Mouse (Mus musculus) midbrain, embryonic 12.5 days (tissue): ENCODE results near the gene Tbcb. TPM values are rescaled to one million over a fixed set of nuclear protein-coding genes. Genes with fewer than 3 reads are reported as not detected.
"Not testable (repeated sequence)": the region's sequence is repeated elsewhere in the genome, so short reads cannot be mapped to it uniquely, and the experiment has no call there.

ENCODE experiments used
- ATAC-seq: fragments of 200-750 bp; cut with Nextera tagmentation; 2 replicates; pipeline ENCODE4 v1.8.0; 2017; ENCODE audit warnings: low read depth, moderate TSS enrichment, moderate library complexity; ENCODE audit not compliant: low FRiP score
- H3K27ac ChIP-seq: fragments of 300-500 bp; sonication (generic); replicated peaks from 2 replicates; pipeline ENCODE4 v1.5.1; 2016; ENCODE audit warnings: mild to moderate bottlenecking
- H3K27me3 ChIP-seq: fragments of 300-500 bp; sonication (generic); 2 replicates; pipeline ENCODE4 v1.6.1; 2016; ENCODE audit warnings: mild to moderate bottlenecking
- H3K36me3 ChIP-seq: fragments of 300-500 bp; sonication (generic); 2 replicates; pipeline ENCODE4 v1.6.1; 2016
- H3K4me1 ChIP-seq: fragments of 300-500 bp; sonication (generic); 2 replicates; pipeline ENCODE4 v1.6.1; 2016
- H3K4me2 ChIP-seq: fragments of 300-500 bp; sonication (generic); replicated peaks from 2 replicates; pipeline ENCODE4 v1.6.1; 2016; ENCODE audit warnings: mild to moderate bottlenecking, moderate library complexity
- H3K4me3 ChIP-seq: fragments of 300-500 bp; sonication (generic); 2 replicates; pipeline ENCODE4 v1.5.1; 2016; ENCODE audit warnings: mild to moderate bottlenecking
- H3K9ac ChIP-seq: fragments of 300-500 bp; sonication (generic); replicated peaks from 2 replicates; pipeline ENCODE4 v1.6.1; 2016; ENCODE audit warnings: mild to moderate bottlenecking, moderate library complexity
- H3K9me3 ChIP-seq: fragments of 300-500 bp; sonication (generic); 2 replicates; pipeline ENCODE4 v1.6.1; 2016; ENCODE audit warnings: mild to moderate bottlenecking
- WGBS: fragments of 180-500 bp; shearing (Covaris S2); methylation state at CpG from one replicate; pipeline ENCODE4 v1.1.7; 2016; 5-methylcytosine and 5-hydroxymethylcytosine counted together
- polyA plus RNA-seq: library from polyadenylated mRNA; unstranded; fragments of >200 nt; fragmentation: Nextera tagmentation; extraction: Ambion mirVana; gene quantifications from 2 replicates; pipeline ENCODE4 v1.2.1, GENCODE M21; 2016

The Tbcb gene
- polyA plus RNA-seq, 1 experiment from 2014 or later: 259 TPM

DNA sequence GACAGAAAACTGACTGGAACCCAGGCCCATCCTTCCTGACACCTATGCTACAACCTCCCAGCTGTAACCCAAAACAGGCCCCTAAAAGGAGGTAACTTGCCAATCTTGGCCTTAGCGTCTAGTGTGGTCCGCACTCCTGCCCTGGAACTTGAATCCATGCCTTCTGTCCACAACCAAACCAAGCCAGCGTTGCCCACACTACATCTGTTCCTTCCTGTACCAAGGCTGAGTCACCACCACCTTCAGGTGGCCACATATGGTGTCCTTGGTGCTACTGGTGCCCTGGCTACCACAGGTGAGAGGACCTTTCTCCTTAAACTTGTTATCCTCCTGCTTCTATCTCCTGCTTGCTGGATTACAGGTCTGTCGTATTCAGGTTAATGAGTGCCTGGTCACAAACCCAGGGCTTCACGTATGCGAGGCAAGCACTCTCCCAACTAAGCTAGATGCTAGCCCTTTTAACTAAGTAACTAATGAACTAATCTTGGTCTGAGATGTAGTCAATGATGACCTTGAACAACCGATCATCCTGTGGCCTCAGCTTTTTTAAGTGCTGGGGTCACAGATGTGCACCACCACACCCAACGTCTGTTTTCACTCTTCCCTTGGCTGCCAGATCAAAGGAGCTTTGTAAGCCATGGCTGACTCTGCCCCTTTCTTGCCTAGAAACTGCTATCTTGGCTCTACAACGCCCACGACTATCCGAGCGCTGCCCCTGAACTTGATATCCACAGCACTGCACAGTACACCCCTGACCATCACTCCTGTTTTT is 43.5 kb downstream of the Tbcb start:
- Histone ChIP-seq H3K9me3 (no peaks in the 10 kb centered on the region), H3K4me2 (no peak overlapping the region), H3K36me3 (peaks cover 62% of the 10 kb centered on the region), H3K4me1 (peaks cover 20% of the 10 kb centered on the region), H3K9ac (no peak overlapping the region), H3K27me3 (no peaks in the 10 kb centered on the region), H3K27ac (no peak overlapping the region; the same call in 1 of the 2 replicates), H3K4me3 (no peak overlapping the region)
- no peak for ATAC-seq
- 87% methylated on average over 12 of the region's 12 CpGs for WGBS

DNA sequence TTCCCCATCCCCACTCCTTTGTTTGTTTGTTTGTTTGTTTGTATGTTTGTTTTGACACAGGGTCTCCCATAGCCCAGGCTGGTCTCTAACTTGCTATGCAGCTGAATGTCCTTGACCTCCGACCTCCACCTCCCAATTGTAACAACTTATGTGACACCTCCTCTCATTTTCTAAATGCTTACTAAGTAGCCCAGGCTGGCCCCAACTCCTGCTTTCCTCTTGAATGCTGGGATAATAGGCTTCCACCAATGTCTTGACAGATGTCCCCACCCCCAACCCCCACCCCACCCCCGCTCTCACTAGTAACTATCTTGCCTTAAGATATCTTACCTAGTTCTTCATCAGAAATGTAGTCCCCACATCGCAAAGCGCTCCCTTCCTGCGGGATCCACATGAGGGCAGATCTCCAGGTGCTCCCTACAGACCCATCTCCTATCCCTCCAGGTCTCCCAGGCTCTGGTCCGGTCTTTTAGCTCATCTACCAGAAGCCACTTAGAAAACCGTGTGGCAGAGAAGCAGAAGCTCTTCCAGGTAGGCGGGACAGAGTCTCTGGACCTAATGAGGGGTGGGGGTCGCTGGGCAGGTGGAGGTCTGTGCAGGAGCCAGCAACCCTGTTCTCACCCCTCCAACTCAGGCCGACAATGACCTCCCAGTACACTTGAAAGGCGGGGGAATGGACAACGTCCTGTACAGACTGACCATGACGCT is 47.3 kb downstream of the Tbcb start:
- H3K4me1 ChIP-seq: peaks cover 9% of the 10 kb centered on the region
- no peak for ATAC-seq
- H3K27ac ChIP-seq: no peak overlapping the region
- no peaks in the 10 kb centered on the region for H3K27me3 ChIP-seq
- H3K4me2 ChIP-seq: no peak overlapping the region
- WGBS: 74% methylated on average over 13 of the region's 13 CpGs
- no peak overlapping the region for H3K4me3 ChIP-seq
- no peak overlapping the region for H3K9ac ChIP-seq
- peaks cover 34% of the 10 kb centered on the region for H3K36me3 ChIP-seq
- no peaks in the 10 kb centered on the region for H3K9me3 ChIP-seq

DNA sequence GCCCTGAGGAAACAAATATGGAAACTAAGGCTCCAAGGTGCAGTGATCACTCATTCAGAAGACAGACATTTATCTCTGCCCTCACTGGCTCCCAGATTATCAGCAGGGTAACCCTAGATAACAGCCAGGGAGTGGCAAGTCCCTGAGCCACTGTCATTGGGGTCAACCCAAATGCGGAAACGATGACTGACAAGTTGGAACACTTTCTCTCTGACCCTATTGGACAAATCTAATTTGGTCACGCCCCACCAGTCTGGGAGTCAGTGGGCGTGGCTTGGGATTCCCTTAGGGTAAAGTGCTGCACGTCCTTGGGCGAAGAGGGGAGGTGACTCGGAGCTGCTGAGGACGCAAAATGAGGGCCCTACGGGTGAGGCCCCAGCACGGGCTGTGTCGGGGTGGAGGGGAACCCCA is 48.2 kb downstream of the Tbcb start, which contains the start of gene Cox7a1:
Gene Cox7a1 (plus strand): TSS at position 266 of the 411 bp plus-strand sequence.
- H3K9me3 ChIP-seq: no peaks in the 10 kb centered on the region
- 0 out of 2 replicates have a peak within 1 kb of the TSS, but pooled peaks have one; percentile 24 for H3K9ac ChIP-seq
- H3K4me2 ChIP-seq: peak within 1 kb of the TSS; percentile 47
- H3K27me3 ChIP-seq: no peaks in the 10 kb centered on the region
- H3K4me3 ChIP-seq: peak within 1 kb of the TSS; percentile 15; the same call in 1 of the 2 replicates
- peak; percentile 75 for ATAC-seq
- H3K36me3 ChIP-seq: peaks cover 31% of the 10 kb centered on the region
- H3K4me1 ChIP-seq: peaks cover 9% of the 10 kb centered on the region
- no peak within 1 kb of the TSS for H3K27ac ChIP-seq
- 2% methylated on average over 11 of the region's 11 CpGs for WGBS

DNA sequence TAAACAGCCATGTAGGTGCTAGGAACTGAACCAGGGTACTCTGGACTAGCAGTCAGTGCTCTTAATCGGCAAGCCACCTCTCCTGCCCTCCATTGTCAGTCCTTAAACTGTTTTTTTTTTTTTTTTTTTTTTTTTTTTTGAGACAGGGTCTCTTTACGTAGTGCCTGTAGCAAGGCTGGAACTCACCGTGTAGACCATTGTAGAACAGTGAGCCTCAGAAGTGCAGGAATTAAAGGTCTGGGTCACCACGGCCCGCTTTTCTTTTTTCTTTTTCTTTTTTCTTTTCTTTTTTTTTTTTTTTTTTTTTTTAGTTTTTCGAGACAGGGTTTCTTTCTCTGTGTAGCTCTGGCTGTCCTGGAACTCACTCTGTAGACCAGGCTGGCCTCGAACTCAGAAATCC is 48.9 kb downstream of the Tbcb start:
- not testable (repeated sequence) for H3K27me3 ChIP-seq, H3K4me3 ChIP-seq, H3K9me3 ChIP-seq, H3K4me1 ChIP-seq, ATAC-seq, H3K27ac ChIP-seq, H3K4me2 ChIP-seq, H3K9ac ChIP-seq
- WGBS: 61% methylated on average over 7 of the region's 7 CpGs
- H3K36me3 ChIP-seq: peaks cover 31% of the 10 kb centered on the region

DNA sequence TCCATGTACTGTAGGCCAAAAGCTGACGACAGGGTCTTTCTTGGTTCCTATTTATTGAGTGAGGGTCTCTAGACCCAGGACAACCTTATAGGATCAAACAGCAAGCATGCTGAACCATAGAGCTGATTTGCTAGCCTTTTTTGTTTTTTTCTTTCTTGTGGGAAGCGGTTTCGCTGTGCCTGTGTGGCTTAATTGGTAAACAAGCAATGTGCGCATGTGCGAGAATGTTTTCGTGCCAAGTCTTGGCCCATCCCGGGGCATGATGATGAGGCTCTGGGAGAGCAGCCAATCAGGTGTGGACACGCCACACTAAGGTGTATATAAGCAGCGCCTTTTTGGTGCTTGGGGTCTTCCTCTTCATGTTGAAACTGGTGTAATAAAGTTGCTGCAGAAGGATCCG is 50.1 kb downstream of the Tbcb start:
- not testable (repeated sequence) for H3K9ac ChIP-seq, ATAC-seq, H3K9me3 ChIP-seq, H3K27me3 ChIP-seq, H3K4me2 ChIP-seq, H3K27ac ChIP-seq, H3K4me3 ChIP-seq, H3K4me1 ChIP-seq
- WGBS: 92% methylated on average over 9 of the region's 10 CpGs
- H3K36me3 ChIP-seq: peaks cover 25% of the 10 kb centered on the region

DNA sequence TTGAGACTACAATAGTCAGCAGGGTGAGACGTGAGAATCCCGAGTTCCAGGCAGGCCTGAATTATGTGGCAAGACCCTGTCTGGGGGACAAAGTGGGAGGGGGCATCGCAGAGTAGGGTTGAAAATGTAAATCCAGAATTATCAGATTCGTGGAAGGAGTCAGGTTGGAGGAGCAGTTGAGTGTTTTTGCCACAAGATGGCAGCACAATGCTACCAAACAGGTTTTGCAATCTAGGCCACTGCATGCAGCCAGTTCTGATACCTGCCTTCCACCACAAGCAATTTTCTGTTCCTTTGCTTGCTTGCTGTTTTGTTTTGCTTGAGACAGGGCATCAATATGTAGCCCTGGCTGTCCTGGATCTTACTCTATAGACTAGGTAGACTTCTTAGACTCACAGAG is 50.8 kb downstream of the Tbcb start:
- 5% methylated on average over 4 of the region's 4 CpGs for WGBS
- no peak overlapping the region for H3K4me2 ChIP-seq
- no peak overlapping the region for H3K9ac ChIP-seq
- no peaks in the 10 kb centered on the region for H3K27me3 ChIP-seq
- ATAC-seq: no peak
- no peak overlapping the region for H3K27ac ChIP-seq
- H3K9me3 ChIP-seq: no peaks in the 10 kb centered on the region
- peaks cover 23% of the 10 kb centered on the region for H3K36me3 ChIP-seq
- no peak overlapping the region for H3K4me3 ChIP-seq
- peaks cover 9% of the 10 kb centered on the region for H3K4me1 ChIP-seq

DNA sequence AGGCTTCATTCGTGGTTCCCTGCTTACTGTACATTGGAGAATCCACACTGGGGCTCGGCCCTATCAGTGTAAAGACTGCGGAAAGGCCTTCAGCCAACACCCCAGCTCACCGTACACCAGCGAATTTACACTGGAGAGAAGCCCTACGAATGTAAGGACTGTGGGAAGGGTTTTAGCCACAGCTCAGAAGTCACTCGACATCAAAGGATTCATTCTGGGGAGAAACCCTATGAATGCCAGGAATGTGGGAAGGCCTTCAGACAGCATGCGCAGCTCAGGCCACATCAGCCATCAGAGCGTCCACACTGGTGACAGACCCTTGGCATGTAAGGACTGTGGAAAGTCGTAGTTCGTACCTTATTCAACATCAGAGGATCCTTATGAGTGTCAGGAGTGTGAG is 53.8 kb downstream of the Tbcb start:
- no peak overlapping the region for H3K27ac ChIP-seq
- H3K9ac ChIP-seq: no peak overlapping the region
- H3K4me1 ChIP-seq: no peaks in the 10 kb centered on the region
- no peaks in the 10 kb centered on the region for H3K9me3 ChIP-seq
- no peak overlapping the region for H3K4me2 ChIP-seq
- 82% methylated on average over 11 of the region's 11 CpGs for WGBS
- H3K27me3 ChIP-seq: no peaks in the 10 kb centered on the region
- ATAC-seq: no peak
- peaks cover 21% of the 10 kb centered on the region for H3K36me3 ChIP-seq
- H3K4me3 ChIP-seq: no peak overlapping the region

DNA sequence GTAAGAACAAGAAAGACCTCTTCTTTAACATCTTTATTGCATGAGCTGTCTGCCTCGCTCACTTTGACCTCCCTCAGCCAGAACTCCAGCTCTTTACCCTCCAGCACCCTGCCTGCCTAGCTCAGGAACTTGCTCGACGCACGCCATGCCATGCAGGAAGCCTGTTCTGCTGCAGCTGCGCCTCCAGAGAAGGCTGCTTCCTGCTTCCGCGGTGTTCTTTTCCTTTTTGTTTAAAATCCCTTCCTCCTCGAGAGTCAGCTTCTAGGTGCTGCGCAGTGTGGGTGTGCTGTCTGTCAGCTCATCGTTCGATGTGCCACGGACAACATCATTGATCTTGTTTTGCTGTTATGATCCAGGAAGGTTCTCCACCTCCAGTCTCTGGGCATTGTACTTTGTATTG is 55.6 kb downstream of the Tbcb start:
- no peaks in the 10 kb centered on the region for H3K9me3 ChIP-seq
- WGBS: 83% methylated on average over 12 of the region's 12 CpGs
- no peak overlapping the region for H3K4me2 ChIP-seq
- H3K4me3 ChIP-seq: no peak overlapping the region
- H3K27me3 ChIP-seq: no peaks in the 10 kb centered on the region
- no peaks in the 10 kb centered on the region for H3K4me1 ChIP-seq
- no peak overlapping the region for H3K9ac ChIP-seq
- no peak overlapping the region for H3K27ac ChIP-seq
- no peak for ATAC-seq
- H3K36me3 ChIP-seq: peaks cover 21% of the 10 kb centered on the region

Other genes starting within 250 kb of the Tbcb start
- 14.0 and 14.1 TPM in 2 replicates for gene Zfp568, start 248.3 kb downstream of the Tbcb start, polyA plus RNA-seq
- gene Zfp14, start 180.9 kb downstream of the Tbcb start, polyA plus RNA-seq: 7.2 and 7.5 TPM in 2 replicates
- 10.4 and 11.2 TPM in 2 replicates for gene Zfp82, start 159.4 kb downstream of the Tbcb start, polyA plus RNA-seq
- 1.0 and 4.5 TPM in 2 replicates for gene Gm26920, start 141.9 kb downstream of the Tbcb start, polyA plus RNA-seq
- 13.6 and 16.3 TPM in 2 replicates for gene Zfp566, start 141.7 kb downstream of the Tbcb start, polyA plus RNA-seq
- gene Zfp260, start 137.5 kb downstream of the Tbcb start, polyA plus RNA-seq: 134 and 136 TPM in 2 replicates
- 17.0 and 18.8 TPM in 2 replicates for gene Zfp382, start 110.3 kb downstream of the Tbcb start, polyA plus RNA-seq
- 19.0 and 20.2 TPM in 2 replicates for gene Zfp146, start 62.5 kb downstream of the Tbcb start, polyA plus RNA-seq
- 0.74 and 4.1 TPM in 2 replicates for gene Cox7a1, start 48.1 kb downstream of the Tbcb start, polyA plus RNA-seq
- gene Capns1, start 33.5 kb downstream of the Tbcb start, polyA plus RNA-seq: 59.8 and 61.6 TPM in 2 replicates
- 151 and 156 TPM in 2 replicates for gene Polr2i, start 324 bp downstream of the Tbcb start, polyA plus RNA-seq
- not detected in 2 replicates for gene Ovol3, start 3.5 kb upstream of the Tbcb start, polyA plus RNA-seq
- 0.48 and 0.66 TPM in 2 replicates for gene Thap8, start 47.8 kb upstream of the Tbcb start, polyA plus RNA-seq
- gene Wdr62, start 48.1 kb upstream of the Tbcb start, polyA plus RNA-seq: 11.3 and 13.4 TPM in 2 replicates
- 76.3 and 88.6 TPM in 2 replicates for gene Clip3, start 59.5 kb upstream of the Tbcb start, polyA plus RNA-seq
- gene Alkbh6, start 76.4 kb upstream of the Tbcb start, polyA plus RNA-seq: 86.9 and 92.9 TPM in 2 replicates
- 17.5 and 19.0 TPM in 2 replicates for gene Syne4, start 82.5 kb upstream of the Tbcb start, polyA plus RNA-seq
- 0.63 TPM in 1 of 2 replicates, not detected in the other for gene E130208F15Rik, start 89.5 kb upstream of the Tbcb start, polyA plus RNA-seq
- 22.2 and 27.4 TPM in 2 replicates for gene Sdhaf1, start 91.6 kb upstream of the Tbcb start, polyA plus RNA-seq
- gene Lrfn3, start 130.5 kb upstream of the Tbcb start, polyA plus RNA-seq: 9.1 and 9.5 TPM in 2 replicates
- 18.3 and 24.4 TPM in 2 replicates for gene Tyrobp, start 181.5 kb upstream of the Tbcb start, polyA plus RNA-seq
- not detected in 2 replicates for gene Hcst, start 187.6 kb upstream of the Tbcb start, polyA plus RNA-seq
- gene Nfkbid, start 189.5 kb upstream of the Tbcb start, polyA plus RNA-seq: 1.4 TPM in 2 replicates
- gene Aplp1, start 213.3 kb upstream of the Tbcb start, polyA plus RNA-seq: 301 and 324 TPM in 2 replicates
- 1.6 and 4.7 TPM in 2 replicates for gene Kirrel2, start 225.4 kb upstream of the Tbcb start, polyA plus RNA-seq
- 0.58 and 1.1 TPM in 2 replicates for gene Nphs1, start 226.0 kb upstream of the Tbcb start, polyA plus RNA-seq